Mouse (Mus musculus) embryonic fibroblast, embryonic 13.5 days (primary cell): ENCODE data around the gene Nol3.

Source experiments
- CTCF ChIP-seq: IDR thresholded peaks from 2 replicates; pipeline ENCODE4 v1.5.1; 2011; ENCODE audit warnings: mild to moderate bottlenecking, control low read depth, low read length, moderate library complexity, borderline replicate concordance; ENCODE audit not compliant: insufficient read depth
- POLR2A ChIP-seq: IDR thresholded peaks from 2 replicates; pipeline ENCODE4 v1.6.1; 2011; ENCODE audit warnings: low read depth, mild to moderate bottlenecking, control low read depth, low read length, moderate library complexity

- TF ChIP-seq POLR2A (no peak), CTCF (no peak)
These were observed 5.6 kb upstream of the Nol3 start for GRCm38 (mm10) chr8:105270101-105270915.
